Mouse (Mus musculus): ENCODE measurements around the gene Rrp15.
"Not testable (repeated sequence)": the region's sequence is repeated elsewhere in the genome, so short reads cannot be mapped to it uniquely, and the experiment has no call there.

Rrp15 gene

DNA sequence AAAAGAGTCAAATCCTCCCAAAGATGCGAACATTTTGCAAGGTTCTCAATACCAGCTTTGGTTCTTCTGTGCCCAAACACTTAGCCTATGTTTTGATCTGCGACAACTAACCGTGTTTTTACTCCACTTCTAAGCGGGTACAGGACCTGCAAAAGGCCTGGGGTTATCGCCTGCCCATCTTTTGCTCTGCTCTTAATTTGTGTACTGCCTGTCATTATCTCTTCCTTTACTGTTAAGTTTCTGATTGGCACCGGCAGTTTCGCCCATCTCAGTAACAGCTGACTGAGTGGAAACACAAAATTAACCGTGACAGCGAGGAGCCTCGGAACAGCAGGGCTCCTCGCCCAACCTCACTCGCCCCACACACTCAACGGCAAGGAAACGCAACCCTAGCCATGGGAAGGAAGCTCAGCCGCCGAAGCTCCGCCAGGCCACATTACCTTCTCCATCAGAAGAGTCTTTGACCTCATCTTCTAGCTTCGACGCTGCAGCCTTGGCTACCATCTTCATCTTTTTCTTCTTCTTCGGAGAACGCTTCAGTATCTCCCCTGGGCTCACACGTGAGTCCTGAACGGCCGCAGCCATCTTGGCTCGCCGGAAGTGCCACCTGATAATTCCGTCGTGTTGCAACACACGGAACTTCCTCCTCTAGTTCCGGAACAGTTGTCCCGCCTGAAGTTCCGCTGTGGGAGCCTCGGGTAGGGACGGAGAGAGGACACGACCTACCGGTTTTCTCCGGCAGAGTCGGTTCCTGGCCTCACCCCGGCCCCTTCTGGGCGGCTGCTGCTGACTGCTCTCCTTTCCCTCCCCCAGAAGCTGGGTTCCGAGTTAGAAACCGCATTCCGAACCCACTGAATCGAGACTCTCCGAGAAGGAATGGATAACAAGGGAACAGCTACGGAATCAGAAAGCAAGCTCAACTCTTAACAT, at the start of gene Rrp15:
Rrp15 (minus strand) TSS at position 635 of the 930 bp plus-strand sequence.
- H3K36me3 ChIP-seq (ENCODE audit: control insufficient read depth, insufficient read depth, low read length, poor library complexity, severe bottlenecking) = no peaks in the 10 kb centered on the region
- H3K27me3 ChIP-seq (ENCODE audit: control insufficient read depth, insufficient read depth, low read length, poor library complexity, severe bottlenecking) = no peaks in the 10 kb centered on the region
- DNase-seq (ENCODE audit: low read depth, low spot score) = peak; percentile 91

DNA sequence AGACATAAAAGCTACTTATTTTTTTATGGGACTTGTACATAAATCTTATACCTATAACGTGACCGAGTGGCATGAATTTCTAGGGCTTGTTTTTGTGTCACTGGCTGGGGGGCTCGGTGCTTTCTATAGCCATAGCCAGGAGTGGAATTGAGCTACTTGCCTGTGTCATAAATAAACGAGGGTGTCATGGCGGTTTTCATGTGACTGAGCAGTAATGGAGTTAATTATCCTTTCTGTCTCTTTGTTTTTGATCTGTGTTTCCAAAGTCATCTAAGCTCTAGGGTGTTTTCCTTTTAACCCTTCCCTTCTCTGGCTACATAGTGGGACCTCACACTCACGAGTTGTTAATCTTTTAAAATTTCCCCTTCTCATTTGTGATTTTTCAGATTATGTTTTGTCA, 48.8 kb upstream of the Rrp15 start:
- H3K36me3 ChIP-seq (ENCODE audit: control insufficient read depth, insufficient read depth, low read length, poor library complexity, severe bottlenecking) = no peaks in the 10 kb centered on the region
- DNase-seq (ENCODE audit: low read depth, low spot score) = no peak
- H3K27me3 ChIP-seq (ENCODE audit: control insufficient read depth, insufficient read depth, low read length, poor library complexity, severe bottlenecking) = no peaks in the 10 kb centered on the region

DNA sequence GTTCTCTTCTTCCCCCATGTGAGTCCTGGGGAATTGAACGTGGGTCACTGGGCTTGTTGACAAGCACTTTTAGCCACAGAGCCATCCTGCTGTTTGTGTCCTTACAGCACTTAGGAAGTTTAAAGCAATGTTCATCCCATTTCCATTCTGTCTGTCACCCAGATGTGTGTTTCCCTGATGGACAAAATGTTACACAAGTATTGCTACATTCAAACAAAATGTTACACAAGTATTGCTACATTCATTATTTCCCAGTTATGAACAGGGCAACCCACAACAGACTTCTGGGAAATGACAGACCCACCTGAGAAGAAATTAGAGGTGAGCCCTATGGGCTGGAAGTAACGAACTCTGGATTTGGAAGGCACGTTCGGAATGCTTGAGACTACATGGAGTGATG, 36.2 kb upstream of the Rrp15 start:
- no peaks in the 10 kb centered on the region for H3K36me3 ChIP-seq (ENCODE audit: control insufficient read depth, insufficient read depth, low read length, poor library complexity, severe bottlenecking)
- DNase-seq (ENCODE audit: low read depth, low spot score) = no peak

DNA sequence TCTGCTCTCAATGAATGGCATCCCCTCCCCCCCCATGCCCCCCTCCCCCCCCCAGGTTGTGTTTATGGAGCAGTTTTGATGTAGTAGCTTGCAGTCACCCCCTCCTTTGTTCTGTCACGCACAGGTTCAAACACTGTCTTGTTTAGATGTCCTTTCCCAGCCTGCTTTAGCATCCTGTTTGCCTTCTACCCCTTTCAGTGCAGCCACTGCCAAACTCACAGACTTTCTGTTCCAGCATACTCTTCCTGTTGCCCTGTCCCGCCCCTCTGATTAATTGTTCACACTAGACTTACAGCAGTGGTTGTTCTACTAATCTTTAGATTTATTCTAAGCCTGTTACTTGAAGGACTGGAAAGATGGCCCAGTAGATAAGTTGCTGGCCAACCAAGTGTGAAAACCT, 31.7 kb upstream of the Rrp15 start:
- H3K27me3 ChIP-seq (ENCODE audit: control insufficient read depth, insufficient read depth, low read length, poor library complexity, severe bottlenecking) = no peaks in the 10 kb centered on the region; the same call in 1 of the 2 replicates
- DNase-seq (ENCODE audit: low read depth, low spot score) = no peak
- no peaks in the 10 kb centered on the region for H3K36me3 ChIP-seq (ENCODE audit: control insufficient read depth, insufficient read depth, low read length, poor library complexity, severe bottlenecking)

More for the DNA sequence above, 36.2 kb upstream of the Rrp15 start:
- no peaks in the 10 kb centered on the region; the same call in 1 of the 2 replicates for H3K27me3 ChIP-seq (ENCODE audit: control insufficient read depth, insufficient read depth, low read length, poor library complexity, severe bottlenecking)

DNA sequence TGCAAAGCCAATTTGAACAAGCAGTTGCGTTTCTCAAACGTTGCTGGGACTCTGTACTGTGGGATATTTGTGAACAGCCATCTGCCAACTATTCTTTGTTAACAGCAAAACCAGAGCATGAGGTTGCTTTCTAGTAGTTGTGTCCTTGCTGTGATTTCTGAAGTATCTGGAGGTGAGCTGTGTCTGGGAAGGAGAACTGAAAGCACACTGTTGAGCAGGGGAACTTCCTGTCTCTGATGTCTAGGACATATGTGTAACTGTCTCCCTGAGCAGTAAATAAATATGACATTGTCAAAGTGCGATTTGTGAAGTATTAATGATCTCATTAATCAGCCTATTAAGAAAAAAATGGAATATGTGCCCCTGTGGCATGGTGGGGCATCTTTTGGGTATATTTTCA, 24.0 kb upstream of the Rrp15 start:
- no peaks in the 10 kb centered on the region for H3K36me3 ChIP-seq (ENCODE audit: control insufficient read depth, insufficient read depth, low read length, poor library complexity, severe bottlenecking)
- no peak for DNase-seq (ENCODE audit: low read depth, low spot score)
- H3K27me3 ChIP-seq (ENCODE audit: control insufficient read depth, insufficient read depth, low read length, poor library complexity, severe bottlenecking) = no peaks in the 10 kb centered on the region

DNA sequence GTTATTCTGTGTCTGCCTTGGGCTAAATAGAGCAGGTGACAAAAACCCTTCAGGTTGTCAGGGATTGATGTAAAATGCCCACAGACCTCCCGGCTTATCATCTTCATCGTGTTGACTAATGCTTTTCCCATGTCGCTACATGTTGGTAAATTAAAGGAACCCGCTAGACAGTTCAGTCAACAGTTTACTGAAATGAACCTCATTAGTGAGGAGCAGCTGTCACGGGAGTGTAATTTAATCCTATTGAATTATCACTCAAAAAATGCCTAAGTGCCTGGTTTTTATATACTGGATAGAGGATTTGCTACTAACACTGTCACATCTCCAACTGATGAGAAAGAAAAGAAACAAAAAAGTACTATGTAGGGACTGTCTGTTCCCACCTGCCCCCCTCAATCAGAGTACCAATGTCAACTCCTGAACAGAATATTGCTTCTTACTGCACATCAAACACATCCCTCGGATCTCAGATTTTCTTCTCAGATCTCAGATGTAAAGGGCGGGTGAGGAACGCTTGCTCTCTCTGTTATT, 23.5 kb upstream of the Rrp15 start:
- DNase-seq (ENCODE audit: low read depth, low spot score) = no peak
- Histone ChIP-seq H3K27me3 (ENCODE audit: control insufficient read depth, insufficient read depth, low read length, poor library complexity, severe bottlenecking) (no peaks in the 10 kb centered on the region), H3K36me3 (ENCODE audit: control insufficient read depth, insufficient read depth, low read length, poor library complexity, severe bottlenecking) (no peaks in the 10 kb centered on the region)

DNA sequence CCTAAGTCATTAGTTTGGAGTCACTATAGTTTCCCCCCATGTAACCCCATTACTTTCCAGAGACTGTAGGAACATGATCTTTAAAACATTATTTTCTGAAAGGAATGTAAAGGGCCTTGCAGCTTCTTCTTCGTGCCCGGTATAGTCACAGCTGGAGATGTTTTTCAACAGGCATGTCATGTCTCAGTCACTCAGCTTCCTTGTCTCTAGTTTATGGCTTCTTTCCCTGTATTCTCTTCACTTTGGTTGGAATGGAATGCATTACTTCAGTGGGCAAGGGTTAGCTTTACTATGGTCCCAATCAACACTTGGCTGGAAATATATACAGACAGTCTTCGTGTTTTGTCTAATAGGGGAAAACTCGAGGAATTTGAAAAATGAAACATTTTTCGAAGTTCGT, 22.8 kb upstream of the Rrp15 start:
- DNase-seq (ENCODE audit: low read depth, low spot score) = no peak
- no peaks in the 10 kb centered on the region for H3K36me3 ChIP-seq (ENCODE audit: control insufficient read depth, insufficient read depth, low read length, poor library complexity, severe bottlenecking)
- no peaks in the 10 kb centered on the region for H3K27me3 ChIP-seq (ENCODE audit: control insufficient read depth, insufficient read depth, low read length, poor library complexity, severe bottlenecking)

DNA sequence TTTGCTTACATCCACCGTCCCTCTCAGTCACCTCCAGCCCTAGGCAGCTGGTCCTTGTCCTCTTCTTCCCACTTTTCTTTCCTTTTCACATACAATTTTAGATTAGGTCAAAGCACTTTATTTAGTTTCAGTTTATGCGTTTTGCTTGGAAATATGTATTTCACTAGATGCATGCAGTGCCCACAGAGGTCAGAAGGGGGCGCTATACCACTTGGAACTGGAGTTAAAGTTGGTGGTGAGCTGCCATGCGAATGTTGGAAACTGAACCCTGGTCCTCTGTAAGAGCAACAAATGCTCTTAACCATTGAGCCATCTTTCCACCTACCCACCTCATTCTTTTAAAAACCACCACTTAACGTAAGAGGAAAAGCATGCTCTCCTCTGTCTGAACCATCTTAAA, 21.5 kb upstream of the Rrp15 start:
- DNase-seq (ENCODE audit: low read depth, low spot score) = no peak
- H3K36me3 ChIP-seq (ENCODE audit: control insufficient read depth, insufficient read depth, low read length, poor library complexity, severe bottlenecking) = no peaks in the 10 kb centered on the region
- H3K27me3 ChIP-seq (ENCODE audit: control insufficient read depth, insufficient read depth, low read length, poor library complexity, severe bottlenecking) = no peaks in the 10 kb centered on the region

DNA sequence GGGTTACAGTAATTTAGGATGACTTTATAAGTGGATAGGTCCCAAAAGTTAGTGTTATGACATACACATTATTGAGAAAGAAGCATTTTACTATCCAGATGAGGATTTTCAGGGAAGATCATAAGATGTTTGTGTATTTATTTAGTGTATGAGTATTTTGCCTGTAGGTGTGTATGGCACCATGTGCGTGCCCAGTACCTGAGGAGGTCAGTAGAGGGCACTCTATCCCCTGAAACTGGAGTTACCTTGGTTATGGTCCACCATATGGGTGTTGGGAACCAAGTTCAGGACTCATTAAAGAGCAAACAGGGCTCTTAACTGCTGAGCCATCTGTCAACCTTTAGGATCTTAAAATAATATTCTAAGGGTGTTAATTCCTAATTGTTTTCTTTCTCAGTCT, 19.2 kb upstream of the Rrp15 start:
- H3K27me3 ChIP-seq (ENCODE audit: control insufficient read depth, insufficient read depth, low read length, poor library complexity, severe bottlenecking) = no peaks in the 10 kb centered on the region
- no peak for DNase-seq (ENCODE audit: low read depth, low spot score)
- no peaks in the 10 kb centered on the region for H3K36me3 ChIP-seq (ENCODE audit: control insufficient read depth, insufficient read depth, low read length, poor library complexity, severe bottlenecking)

DNA sequence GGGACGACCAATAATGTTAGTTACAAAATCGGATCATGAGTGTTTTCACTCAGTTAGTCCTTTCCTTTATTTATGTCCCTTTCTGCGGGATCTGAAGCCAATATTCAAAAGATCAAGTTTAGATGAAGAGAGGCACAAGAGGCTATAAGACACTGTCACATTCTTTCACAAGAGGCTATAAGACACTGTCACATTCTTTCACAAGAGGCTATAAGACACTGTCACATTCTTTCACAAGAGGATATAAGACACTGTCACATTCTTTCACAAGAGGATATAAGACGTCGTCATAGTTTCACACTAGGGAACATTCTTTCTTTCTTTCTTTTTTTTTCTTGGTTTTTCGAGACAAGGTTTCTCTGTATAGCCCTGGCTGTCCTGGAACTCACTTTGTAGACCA, 14.3 kb upstream of the Rrp15 start:
- H3K27me3 ChIP-seq (ENCODE audit: control insufficient read depth, insufficient read depth, low read length, poor library complexity, severe bottlenecking); DNase-seq (ENCODE audit: low read depth, low spot score); H3K36me3 ChIP-seq (ENCODE audit: control insufficient read depth, insufficient read depth, low read length, poor library complexity, severe bottlenecking): not testable (repeated sequence)

DNA sequence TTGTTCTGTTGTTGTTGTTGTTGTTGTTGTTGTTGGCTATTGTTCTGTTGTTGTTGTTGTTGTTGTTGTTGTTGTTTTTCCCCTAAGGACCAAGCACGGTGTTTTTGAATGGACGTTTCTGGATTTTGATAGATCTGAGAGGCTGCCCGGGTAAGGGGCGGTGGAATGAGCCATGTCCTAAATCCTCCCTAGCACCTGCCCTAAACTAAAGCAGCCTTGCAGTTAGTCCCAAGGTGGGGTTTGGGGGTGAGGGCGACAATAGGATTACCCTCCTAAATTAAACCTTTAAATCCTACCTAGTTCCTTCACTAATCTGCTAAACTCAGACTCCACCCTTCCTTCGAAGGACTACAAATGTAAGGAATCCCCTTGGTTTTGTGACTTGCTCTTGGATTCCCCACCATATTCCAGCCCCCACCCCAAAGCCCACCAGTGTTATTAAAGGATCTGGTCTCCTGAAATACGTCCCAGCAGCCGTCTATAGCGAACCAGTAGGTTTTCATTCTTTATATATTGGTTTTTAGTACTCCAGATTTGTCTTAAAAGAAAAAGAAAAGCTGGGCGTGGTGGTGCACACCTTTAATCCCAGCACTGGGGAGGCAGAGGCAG, 621 bp upstream of the Rrp15 start:
- H3K36me3 ChIP-seq (ENCODE audit: control insufficient read depth, insufficient read depth, low read length, poor library complexity, severe bottlenecking) = no peaks in the 10 kb centered on the region
- H3K27me3 ChIP-seq (ENCODE audit: control insufficient read depth, insufficient read depth, low read length, poor library complexity, severe bottlenecking) = no peaks in the 10 kb centered on the region
- DNase-seq (ENCODE audit: low read depth, low spot score) = no peak

DNA sequence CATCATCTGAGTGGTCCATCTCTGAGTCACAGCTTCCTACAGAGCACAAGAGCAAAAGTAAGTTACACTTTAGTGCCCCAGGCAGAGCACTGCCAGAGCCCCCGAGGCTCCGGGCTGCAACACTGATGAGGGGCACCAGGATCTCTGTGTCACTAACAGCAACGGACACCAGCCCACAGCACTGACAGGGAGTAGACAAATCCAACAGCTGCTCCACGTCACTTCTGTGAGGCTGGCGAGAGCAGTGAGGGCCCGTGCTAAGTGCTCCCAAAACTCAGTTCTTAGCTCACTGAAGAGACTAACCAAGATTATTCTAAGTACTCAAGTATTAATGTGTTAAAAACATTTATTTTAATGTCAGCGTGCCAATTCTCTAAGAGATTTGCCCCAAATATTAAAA, 9.3 kb downstream of the Rrp15 start:
- peaks cover 6% of the 10 kb centered on the region for H3K36me3 ChIP-seq (ENCODE audit: control insufficient read depth, insufficient read depth, low read length, poor library complexity, severe bottlenecking)
- H3K27me3 ChIP-seq (ENCODE audit: control insufficient read depth, insufficient read depth, low read length, poor library complexity, severe bottlenecking) = no peaks in the 10 kb centered on the region
- DNase-seq (ENCODE audit: low read depth, low spot score) = no peak

DNA sequence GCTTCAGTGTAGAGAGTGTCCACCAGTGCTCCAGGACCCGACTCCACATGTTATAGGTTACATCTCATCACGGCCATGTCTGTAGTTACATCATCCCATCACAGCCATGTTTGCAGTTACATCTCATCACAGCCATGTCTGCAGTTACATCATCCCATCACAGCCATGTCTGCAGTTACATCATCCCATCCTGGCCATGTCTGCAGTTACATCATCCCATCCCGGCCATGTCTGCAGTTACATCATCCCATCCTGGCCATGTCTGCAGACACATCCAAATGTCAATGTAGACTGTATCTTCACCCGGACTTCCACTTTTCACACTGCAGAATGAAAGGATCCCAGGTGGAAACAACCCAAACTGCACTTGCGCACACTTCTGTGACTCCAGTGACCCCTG, 13.6 kb downstream of the Rrp15 start:
- H3K36me3 ChIP-seq (ENCODE audit: control insufficient read depth, insufficient read depth, low read length, poor library complexity, severe bottlenecking) = peaks cover 6% of the 10 kb centered on the region
- no peaks in the 10 kb centered on the region for H3K27me3 ChIP-seq (ENCODE audit: control insufficient read depth, insufficient read depth, low read length, poor library complexity, severe bottlenecking)
- no peak for DNase-seq (ENCODE audit: low read depth, low spot score)

DNA sequence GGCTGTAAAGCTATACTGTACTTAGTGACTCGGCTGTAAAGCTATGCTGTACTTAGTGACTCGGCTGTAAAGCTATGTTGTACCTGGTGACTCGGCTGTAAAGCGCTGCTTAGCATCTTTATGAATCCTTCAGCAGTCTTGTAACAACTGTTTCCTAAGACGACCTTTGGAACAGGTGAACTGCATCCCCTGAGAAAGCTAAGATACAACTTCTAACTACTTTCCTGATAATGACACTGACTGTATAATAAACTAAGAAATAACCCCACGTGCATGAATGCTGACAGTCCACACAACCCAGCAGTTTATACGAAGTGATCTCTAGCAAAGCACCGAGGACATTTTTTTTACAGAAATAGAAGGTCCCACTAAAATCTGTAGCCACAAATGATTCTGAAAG, 16.1 kb downstream of the Rrp15 start:
- no peaks in the 10 kb centered on the region for H3K27me3 ChIP-seq (ENCODE audit: control insufficient read depth, insufficient read depth, low read length, poor library complexity, severe bottlenecking)
- DNase-seq (ENCODE audit: low read depth, low spot score) = no peak
- H3K36me3 ChIP-seq (ENCODE audit: control insufficient read depth, insufficient read depth, low read length, poor library complexity, severe bottlenecking) = no peaks in the 10 kb centered on the region; the same call in none of the 2 replicates

DNA sequence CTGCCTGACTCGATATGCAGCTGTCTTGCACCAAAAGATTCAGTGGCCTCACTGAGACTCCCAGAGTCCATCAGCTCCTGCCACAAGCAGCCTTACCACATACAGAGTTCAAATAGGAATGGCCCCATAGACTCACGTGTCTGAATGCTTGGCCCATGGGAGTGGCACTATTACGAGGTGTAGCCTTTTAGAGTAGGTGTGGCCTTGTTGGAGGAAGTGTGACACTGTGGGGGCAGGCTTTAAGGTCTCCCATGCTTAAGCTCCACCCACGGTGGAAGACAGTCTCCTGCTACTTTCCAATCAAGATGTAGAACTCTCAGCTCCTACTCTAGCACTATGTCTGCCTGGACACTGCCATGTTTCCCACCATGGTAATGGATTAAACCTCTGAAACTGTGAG, 20.4 kb downstream of the Rrp15 start:
- DNase-seq (ENCODE audit: low read depth, low spot score) = no peak
- Histone ChIP-seq H3K27me3 (ENCODE audit: control insufficient read depth, insufficient read depth, low read length, poor library complexity, severe bottlenecking) (no peaks in the 10 kb centered on the region), H3K36me3 (ENCODE audit: control insufficient read depth, insufficient read depth, low read length, poor library complexity, severe bottlenecking) (no peaks in the 10 kb centered on the region; the same call in 1 of the 2 replicates)
